Mouse (Mus musculus): ENCODE results near the gene Imp3.
"Not testable (repeated sequence)": the region's sequence is repeated elsewhere in the genome, so short reads cannot be mapped to it uniquely, and the experiment has no call there.

Gene Imp3

DNA sequence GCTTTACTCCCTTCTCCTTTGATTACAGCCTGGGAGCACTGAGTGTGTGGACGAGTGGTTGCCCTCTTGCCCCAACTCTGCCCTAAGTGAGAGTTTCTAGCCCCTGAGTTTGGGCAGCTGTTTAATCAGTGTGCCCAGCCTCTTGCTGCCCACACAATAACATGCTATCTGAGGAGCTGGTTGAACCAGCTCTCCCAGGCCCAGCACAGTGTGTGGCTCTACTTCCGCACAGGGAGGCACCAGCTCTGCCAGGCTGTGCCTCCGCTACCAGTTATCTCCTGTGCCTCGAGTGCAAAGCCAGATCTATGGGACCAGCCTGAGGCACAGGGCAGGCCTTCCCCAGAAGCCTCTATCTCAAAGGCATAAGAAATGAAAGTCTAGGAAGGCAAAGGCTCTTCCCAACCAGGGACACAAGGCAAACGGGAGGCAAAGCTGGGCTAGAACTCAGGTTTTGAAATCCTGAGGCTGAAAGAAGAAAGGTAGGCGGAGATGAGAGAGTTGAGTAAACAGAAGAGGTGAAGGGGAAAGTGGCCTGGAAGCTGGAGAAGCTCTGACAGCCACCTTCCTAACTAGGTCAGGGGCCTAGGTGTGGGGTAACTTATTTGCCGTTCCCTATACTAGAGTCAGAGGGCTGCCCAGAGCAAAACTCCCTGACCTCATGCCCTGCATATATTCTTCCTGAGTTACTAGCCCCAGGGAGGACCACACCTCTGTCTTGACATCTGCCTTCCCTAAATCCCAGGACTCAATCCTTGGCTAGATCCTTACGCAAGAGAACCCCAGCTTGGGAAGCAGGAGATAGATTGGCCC, 13.2 kb upstream of the Imp3 start:
- no peak for DNase-seq

DNA sequence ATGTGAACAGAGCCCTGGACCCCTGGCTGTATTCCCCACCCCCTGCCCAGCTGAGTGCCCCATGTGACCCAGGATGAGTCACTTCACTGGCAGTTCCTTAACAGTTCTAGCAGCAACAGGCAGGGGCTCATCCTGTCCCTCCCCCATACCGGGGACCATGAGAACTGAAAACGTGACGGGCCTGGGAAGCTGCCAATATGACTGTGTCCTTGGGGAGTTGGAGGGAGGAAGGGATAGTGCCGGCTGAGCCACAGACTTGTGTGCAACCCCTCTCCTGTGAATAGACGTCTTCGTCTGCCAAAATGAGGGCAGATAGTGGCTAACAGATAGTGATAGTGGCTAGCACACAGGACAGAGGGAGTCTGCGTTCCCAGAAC, 12.6 kb upstream of the Imp3 start:
- DNase-seq = peak; percentile 56

DNA sequence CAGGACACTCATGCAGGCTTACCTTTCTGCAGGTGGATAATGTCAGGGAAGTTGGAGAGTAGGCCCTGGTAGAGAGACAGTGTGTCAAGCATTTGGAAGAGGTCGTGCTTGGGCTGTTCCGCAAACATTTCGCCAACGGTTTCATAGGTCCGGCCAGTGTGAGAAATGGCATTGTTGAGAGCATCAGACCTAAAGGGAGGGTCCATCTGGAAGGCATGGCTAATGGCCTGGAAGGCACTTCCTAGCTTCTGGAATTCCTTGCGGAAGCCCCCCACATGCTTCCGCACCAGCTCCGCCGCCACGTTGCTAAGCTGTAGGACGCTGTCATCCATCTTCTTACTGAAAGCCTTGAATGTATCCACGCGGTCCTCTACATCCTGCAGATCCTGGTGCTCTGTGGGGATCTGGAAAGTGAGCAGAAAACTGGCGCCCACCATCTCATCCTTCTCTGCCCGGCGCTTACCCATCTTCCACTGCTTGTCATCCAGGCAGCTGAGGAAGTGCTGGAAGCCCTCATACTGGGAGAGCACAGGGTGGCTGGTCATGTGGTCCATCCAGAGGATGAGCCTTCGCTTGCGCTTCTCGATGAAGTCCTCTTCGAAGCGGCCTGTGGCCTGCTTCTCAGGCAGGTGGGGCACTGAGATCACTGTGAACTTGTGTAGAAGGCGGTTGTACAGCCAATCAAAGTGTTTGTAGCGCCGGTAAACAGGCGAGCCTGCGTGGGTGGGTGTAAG, 11.8 kb upstream of the Imp3 start:
- DNase-seq = no peak

DNA sequence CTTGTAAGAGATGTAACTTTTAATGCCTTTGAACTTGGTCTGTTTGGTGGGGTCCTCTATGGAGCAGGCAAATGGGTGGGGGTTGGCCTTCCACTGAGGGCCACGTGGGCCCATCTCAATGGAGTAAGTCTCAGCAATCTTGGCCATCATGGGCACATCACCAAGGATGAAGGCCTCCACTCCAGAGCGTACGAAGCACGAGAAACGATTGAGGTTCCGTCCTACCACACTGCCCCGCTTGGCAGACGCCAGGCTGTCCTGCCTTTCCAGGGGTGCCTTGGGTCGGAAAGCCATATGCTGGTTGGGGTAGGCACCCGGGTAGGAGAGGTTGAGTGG, 11.3 kb upstream of the Imp3 start:
- DNase-seq = no peak

DNA sequence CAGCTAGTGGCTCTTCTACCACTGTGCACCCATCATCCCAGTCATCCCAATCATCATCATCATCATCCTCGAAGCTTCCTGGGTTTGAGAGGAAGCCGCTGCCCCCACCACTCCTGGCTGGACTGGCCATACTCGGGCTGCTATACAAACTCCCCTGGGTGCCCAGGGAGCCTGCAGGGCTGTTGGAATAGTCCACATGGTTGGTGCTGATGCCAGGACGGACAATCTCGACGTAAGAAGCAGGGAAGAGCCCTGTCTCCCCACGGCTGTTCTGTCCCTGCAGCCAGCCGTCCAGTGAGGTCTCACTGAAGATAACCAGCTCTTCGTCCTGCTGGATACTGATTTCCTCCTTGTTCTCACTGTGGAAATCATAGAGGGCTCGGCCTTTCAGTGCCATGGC, 10.9 kb upstream of the Imp3 start:
- no peak for DNase-seq

DNA sequence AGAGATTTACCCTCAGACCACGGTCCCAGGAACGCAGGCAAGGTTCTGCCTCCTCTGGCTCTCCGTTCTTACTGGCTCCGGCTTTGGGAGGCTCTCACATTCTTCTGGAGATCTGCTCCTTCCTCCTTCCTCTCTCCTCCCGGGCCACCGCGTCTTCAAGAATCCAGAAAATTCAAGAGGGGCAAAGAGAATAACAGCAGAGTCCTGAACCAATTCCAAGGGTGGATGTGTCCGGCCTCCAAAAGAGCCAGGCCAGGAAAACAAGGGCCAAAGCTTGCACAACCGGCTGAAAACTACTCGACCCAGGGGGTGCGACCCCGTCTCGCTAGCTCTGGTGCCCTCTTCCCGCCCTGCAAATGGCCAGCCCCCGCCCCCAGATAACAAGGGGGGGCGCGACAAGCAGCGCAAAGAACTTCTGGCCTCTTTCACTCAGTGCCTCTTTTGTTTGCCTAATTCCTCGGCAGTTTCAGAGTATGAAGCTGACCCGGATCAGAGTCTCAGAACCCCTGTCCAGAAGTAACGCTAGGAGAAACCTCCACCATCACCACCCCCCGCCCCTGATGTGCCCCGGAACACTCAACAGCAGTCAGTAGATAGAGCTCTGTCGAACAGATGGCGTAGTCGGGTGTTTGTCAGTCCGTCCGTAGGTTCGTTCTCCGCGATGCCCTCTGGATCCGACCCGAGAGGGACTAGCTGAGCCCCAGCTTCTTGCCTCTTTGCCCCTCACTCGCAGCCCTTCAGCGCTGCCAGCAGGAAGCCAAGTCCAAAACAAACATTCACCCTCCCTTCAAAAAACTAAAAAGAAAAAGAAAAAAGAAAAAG, 9.9 kb upstream of the Imp3 start:
- peak; percentile 62 for DNase-seq

DNA sequence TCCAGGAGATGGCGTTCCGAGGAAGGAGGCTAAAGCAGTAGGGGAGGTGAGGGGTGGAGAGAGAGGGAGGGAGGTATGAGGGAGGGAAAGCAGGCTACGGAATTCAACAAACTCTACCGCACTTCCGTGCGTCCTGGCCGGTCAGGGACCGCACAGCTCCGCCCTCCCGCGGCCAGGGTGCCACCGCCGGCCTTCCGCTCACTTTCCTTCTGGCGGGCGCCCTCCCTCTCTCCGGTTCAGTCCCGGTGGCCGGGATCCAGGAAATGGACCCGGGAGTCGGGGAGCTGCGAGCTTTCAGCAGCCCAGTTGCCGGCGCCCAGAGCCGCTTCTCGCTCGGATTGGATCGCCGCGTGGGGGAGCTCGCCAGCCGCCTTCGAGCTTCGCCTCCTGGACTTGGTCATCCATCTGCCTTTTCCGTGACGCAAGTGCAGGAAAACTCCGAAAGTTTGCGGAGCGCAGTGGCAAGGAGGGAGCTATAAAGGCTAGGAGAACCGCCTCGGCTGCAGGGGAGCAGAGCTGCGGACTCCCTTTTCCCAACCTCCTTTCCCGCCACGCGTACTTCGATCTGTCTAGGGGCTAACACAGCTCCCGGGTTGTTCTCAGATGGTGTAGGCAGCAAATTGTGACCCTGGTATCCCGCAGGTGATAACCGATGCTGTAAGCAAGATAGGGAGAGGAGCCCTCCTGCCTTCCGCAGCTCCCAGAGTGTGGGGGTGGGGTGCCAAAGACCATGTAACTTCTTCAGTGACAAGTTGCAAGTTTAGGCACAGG, 9.0 kb upstream of the Imp3 start, which contains the start of gene Snx33:
Gene Snx33 (minus strand): TSS at position 331 of the 771 bp plus-strand sequence.
- DNase-seq = peak; percentile 94

DNA sequence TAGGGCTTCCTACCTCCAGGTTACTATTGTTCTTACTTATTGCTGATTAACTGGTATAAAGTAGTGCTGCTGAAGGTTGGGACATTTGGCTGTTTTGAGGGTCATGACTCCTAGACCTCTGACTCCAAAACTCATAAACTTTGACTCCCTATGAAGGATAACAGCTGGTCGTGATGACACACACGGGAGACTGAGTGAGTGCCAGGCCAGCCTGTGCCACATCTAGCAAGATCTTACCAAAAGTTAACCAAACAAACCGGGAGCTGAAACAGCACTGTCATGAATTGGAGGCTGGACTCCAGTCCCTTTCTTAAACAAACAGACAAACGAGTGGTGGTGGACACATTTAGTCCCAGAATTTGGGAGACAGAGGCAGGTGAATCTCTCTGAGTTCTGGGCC, 7.8 kb upstream of the Imp3 start:
- DNase-seq = no peak

DNA sequence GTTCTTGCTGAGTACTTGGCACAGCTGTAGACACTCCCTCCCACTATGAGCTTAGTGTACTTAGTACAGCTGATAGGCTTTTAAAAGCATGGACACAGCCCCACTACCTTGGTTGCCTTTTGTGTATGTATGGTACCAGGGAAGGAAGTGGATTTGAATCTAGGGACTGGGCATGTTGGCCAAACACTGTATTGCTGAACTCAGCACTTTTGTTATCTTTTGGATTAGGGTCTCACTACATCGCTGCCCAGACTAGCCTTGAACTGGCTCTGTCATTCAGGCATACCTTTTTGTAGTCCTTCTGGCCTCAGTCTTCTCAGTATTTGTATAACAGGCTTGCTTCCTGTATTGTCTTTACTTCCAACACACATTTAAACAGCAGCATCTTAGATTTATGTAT, 6.7 kb upstream of the Imp3 start:
- no peak for DNase-seq

DNA sequence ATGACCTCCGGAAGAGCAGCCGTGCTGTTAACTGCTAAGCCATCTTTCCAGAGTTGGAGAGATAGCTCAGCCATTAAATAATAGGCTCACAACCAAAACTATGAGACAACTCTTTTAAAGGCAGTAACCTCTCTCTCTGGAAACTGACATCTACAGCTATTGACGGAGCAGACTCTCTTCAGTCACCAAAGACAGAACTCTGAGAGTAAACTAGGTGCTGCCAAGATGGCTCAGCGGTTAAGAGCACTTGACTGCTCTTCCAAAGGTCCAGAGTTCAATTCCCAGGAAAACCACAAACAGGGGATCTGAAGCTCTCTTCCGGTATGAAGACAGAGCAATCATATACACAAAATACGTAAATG, 433 bp upstream of the Imp3 start:
- no peak for DNase-seq

DNA sequence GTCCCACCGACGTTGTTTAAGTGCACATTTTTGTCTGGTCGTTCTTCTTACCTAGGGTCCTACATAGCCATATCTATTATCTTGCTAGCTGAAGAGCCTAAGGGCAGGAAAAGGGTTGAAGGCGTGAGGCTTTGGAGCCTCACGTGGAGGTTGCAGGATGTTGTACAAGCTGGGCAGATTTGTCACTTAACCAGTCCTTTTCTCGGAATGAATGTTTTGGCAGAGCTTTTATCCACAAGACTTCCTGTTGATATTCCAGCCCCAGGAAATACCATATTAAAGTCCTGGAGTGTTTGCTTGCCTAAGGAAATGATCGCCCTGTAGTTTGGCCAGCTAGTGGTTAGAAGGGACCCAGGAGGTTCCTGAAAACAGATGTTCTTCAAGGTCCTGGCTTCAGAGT, 1.1 kb downstream of the Imp3 start:
- peak; percentile 29 for DNase-seq

DNA sequence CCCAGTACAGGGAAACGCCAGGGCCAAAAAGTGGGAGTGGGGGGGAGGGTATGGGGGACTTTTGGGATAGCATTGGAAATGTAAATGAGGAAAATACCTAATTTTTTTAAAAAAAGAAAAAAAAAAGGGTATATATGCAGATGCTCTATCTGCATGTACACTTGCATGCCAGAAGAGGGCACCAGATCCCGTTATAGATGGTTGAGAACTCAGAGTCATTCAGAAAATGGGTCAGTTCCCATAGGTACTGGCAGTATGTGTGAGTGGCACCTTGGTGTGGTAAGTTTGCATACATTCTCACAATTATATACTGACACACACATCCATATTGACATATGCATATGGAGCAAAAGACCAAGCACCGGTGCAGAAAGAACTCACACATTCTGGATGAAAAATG, 10.2 kb downstream of the Imp3 start:
- peak; percentile 59 for DNase-seq

DNA sequence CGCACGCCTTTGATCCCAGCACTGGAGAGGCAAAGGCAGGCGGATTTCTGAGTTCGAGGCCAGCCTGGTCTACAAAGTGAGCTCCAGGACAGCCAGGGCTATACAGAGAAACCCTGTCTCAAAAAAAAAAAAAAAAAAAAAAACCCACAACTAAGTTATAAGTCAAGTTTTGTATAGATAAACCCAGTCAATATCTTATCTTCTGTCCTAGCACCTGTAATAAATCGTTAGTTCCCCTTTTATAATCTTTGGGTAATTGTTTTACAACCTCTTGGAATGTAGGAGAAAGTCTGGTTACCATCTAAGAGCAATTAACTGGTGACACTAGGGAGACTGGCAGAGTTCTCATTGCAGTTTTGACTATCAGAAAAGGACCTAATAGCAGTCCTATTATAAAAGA, 11.4 kb downstream of the Imp3 start:
- not testable (repeated sequence) for DNase-seq

DNA sequence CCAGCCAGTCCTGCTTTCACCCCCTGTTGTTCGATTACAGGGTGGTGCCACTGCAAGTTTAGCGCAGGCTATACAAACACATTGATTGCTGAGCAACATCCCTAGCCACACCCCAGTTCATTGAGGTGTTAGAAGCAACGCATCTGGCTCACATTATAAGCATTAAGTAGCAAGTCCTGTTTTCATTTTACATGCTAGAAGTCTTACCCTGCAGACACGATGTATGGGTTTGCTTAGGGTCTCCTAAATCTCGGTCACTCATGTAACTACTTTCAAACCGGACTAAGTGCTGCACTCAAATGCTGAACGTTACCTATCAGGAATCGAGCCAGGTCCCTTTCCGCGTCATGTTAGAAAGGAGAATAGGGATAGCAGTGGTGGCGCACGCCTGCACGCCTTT, 12.5 kb downstream of the Imp3 start:
- DNase-seq = peak; percentile 42

DNA sequence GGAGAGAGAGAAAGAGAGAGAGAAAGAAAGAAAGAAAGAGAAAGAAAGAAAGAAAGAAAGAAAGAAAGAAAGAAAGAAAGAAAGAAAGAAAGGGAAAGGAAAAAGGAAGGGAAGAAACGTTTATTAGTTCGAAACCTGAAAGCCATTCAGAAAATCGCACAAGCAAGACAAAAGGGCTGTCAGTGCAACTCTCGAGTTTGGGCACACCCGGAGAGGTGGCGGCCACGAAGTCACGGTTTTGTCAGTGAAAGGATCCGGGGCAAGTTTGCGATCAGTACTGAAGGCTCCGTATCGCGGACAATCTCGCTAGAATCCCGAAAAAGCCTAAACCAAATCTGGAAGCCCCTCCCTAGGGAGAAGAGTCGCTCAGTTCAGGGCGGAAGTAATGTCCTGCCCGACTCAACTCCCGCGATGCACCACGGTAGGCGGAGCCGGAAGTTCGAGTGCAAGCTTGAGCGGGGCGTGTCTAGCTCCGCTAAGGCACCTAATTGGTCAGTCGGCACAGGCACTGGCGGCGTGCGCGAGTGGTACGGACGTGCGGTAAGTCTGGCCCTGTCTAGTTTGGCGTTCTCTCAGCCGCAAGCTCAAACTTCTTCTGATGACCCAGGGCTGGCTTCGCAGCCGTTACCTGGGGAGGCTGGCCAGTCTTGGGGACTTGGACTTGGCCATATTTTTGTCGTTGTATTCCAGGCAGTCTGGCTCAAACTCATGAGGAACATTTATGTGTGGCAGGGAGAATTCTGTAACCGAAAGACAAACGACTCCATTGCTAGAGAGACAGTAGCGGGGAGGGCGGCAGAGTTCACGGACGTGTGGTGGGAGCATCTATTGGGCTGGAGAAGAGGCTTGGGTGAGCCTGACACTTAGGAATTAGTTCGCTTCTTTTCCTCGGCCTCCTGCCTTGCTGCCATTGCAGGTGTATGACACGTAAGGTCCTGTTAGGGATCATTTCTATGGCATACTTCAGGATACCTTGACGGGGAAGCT, 13.4 kb downstream of the Imp3 start, which contains the start of gene Snupn:
Gene Snupn (plus strand): TSS at position 465 of the 987 bp plus-strand sequence.
- peak; percentile 100 for DNase-seq

DNA sequence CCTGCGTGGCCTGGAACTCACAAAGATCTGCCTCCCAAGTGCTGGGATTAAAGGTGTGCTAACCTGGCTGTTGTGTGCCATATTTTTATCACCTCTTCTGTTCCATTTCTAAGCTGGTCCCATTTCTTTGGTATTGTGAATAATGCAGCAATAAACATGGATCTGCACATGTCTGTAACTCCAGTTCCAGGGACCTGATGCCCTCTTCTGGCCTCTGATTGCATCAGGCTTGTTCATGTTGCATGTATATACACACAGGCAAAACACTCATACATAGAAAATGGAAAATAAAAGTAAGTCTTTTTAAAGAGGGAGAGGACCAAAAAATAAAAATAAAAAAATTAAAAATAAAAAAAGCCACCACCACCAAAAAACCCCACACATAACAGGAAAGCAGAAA, 16.3 kb downstream of the Imp3 start:
- no peak for DNase-seq

DNA sequence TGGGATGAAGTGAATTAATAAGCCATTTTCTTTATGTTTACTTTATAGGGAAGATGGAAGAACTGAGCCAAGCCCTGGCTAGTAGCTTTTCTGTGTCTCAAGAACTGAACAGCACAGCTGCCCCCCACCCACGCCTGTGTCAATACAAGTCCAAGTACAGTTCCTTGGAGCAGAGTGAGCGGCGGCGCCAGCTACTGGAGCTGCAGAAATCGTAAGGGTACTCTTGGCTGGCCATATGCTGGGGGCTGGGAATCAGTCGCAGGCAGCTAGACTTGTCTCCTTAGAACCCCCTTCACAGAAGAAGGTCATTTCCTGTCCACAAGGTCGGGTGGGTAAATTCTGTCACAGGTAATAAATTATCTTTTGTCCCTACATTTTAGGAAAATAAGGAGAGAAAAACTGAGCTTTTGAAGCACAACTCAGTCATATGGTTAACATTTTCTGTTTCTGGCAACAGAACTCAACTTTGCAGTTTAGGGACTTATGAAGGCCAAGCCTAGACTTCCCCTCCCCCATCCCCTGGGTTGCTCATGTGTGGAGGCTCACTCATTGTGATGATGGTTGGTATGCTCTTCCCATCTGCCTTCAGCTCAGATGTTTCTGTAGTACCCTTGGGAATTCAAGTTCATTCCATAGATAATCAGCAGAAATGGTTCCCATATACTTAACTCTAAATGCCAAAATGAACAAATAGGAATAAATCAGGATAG, 19.8 kb downstream of the Imp3 start:
- peak; percentile 15 for DNase-seq

DNA sequence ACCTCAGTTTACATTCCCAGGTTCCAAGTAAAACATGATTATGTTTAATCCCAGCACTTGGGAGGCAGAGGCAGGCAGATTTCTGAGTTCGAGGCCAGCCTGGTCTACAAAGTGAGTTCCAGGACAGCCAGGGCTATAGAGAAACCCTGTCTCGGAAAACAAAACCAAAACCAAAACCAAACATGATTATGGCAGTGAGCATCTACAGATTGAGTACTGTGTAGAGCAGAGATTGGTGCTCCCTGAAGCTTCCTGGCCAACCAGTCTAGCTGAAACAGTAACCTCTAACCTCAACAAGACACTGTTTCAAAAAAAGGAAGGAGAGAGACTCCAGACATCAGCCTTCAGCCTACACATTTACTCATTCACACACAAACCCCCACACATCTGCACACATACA, 21.4 kb downstream of the Imp3 start:
- DNase-seq = no peak

DNA sequence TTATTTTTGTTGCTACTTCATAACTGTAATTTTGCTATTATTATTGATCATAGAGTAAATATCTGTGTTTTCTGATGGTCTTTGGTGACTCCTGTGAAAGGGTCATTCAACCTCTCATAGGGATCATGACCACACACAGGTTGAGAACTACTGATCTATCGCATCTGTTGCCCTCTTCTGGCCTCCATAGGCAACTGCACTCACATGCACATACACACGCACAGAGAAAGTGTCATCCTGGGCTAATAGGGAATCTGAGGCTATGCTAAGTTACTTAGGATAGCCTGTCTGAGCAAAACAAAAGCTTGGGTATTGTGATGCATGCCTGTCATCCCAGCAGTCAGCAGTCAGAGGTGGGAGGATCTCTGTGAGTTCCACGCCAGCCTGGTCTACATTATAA, 24.3 kb downstream of the Imp3 start:
- no peak for DNase-seq

DNA sequence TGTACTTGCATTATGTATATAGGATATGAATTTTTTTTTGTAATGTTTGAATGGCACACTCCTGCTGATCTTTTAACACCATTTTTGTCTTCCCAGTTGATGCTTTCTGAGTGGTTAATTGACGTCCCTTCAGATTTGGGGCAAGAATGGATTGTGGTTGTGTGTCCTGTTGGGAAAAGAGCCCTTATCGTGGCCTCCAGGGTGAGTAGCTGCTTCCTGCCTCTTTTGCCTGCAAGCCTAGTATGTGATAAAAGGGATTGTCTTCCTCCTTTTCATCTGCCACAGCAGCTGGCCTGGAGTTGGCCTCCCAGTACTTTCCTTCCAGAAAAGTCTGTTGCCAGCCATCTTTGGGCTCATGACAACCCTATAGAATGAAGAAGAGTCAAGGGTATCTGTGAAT, 32.9 kb downstream of the Imp3 start:
- no peak for DNase-seq

DNA sequence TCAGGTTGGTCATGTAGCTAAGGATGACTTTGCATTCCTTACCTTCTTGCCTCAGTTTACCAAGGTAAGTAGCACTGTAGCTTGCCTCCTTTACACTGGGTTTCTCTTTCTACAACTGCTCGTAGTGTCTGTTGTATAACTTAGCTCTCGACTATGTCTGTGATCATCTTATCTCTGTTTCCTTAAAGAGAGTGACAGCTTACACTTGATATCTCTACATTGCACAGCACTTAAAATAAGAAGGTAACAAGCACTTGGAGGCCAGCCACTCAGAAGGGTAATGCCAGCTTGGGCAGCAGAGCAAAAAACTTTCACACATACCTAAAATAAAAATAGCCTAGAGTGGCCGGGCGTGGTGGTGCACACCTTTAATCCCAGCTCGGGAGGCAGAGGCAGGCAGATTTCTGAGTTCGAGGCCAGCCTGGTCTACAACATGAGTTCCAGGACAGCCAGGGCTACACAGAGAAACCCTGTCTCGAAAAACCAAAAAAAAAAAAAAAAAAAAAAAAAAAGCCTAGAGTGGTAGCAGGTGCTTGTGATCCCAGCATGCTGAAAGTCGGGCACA, 36.8 kb downstream of the Imp3 start:
- DNase-seq = no peak

Data from embryo, embryonic 11 days (tissue).